Comparison of ENCODE assay signal across 8 mouse cellular contexts in genomic region chr4:59928347-59928746, GRCm38 (mm10). TPM values are rescaled to one million over a fixed set of nuclear protein-coding genes. Genes with fewer than 3 reads are reported as not detected.
DNase-seq lines count a peak whose midpoint lies in the region; ATAC-seq and TF ChIP-seq lines count a peak whose summit lies in the region.

No protein-coding gene starts in this region.

- H3K4me1 ChIP-seq in heart, embryonic 12.5 days (replicated peaks): peaks cover 5% of the 10 kb centered on the region
- no peaks in the 10 kb centered on the region for H3K4me1 ChIP-seq in intestine, embryonic 15.5 days (replicated peaks)
- H3K4me1 ChIP-seq in stomach, embryonic 14.5 days (ENCODE audit: control insufficient read depth, insufficient read depth, low read length): no peaks in the 10 kb centered on the region

- no peaks in the 10 kb centered on the region for H3K9me3 ChIP-seq in heart, embryonic 12.5 days (replicated peaks)
- no peaks in the 10 kb centered on the region for H3K9me3 ChIP-seq in intestine, embryonic 15.5 days
- H3K9me3 ChIP-seq in stomach, embryonic 14.5 days (ENCODE audit: control insufficient read depth, low read depth, low read length): no peaks in the 10 kb centered on the region

- no peaks in the 10 kb centered on the region for H3K36me3 ChIP-seq in heart, embryonic 12.5 days
- no peaks in the 10 kb centered on the region for H3K36me3 ChIP-seq in intestine, embryonic 15.5 days
- H3K36me3 ChIP-seq in stomach, embryonic 14.5 days (ENCODE audit: control insufficient read depth, insufficient read depth, low read length): no peaks in the 10 kb centered on the region

- H3K27me3 ChIP-seq in heart, embryonic 12.5 days (replicated peaks): no peaks in the 10 kb centered on the region
- no peaks in the 10 kb centered on the region for H3K27me3 ChIP-seq in intestine, embryonic 15.5 days (replicated peaks)
- H3K27me3 ChIP-seq in stomach, embryonic 14.5 days (ENCODE audit: control insufficient read depth, insufficient read depth, low read length): no peaks in the 10 kb centered on the region

- intact Hi-C loops in gastrocnemius, adult 2 months (cut with DNase I): loop anchor here (2.0 kb wide), 1 partner anchor 142 kb away; no protein-coding TSS in a partner anchor
- intact Hi-C loops in left cerebral cortex, postnatal 10 days (cut with DNase I): loop anchor here (2.0 kb wide), 1 partner anchor 144 kb away; no protein-coding TSS in a partner anchor

- WGBS in heart, embryonic 12.5 days: 18% methylated on average over 6 of the region's 6 CpGs
- WGBS in intestine, embryonic 15.5 days: 20% methylated on average over 6 of the region's 6 CpGs
- WGBS in stomach, embryonic 14.5 days: 21% methylated on average over 6 of the region's 6 CpGs

- TF ChIP-seq CTCF in gastrocnemius, adult 2 months (IDR thresholded peaks at IDR 0.05): peak; percentile 72

- no peak overlapping the region for H3K4me2 ChIP-seq in heart, embryonic 12.5 days
- H3K4me2 ChIP-seq in intestine, embryonic 15.5 days (replicated peaks): no peak overlapping the region
- no peak overlapping the region for H3K4me2 ChIP-seq in stomach, embryonic 14.5 days (replicated peaks; ENCODE audit: low read depth, low read length)

- H3K4me3 ChIP-seq in heart, embryonic 12.5 days: no peak overlapping the region
- H3K4me3 ChIP-seq in gastrocnemius, adult 2 months: no peak overlapping the region
- no peak overlapping the region for H3K4me3 ChIP-seq in intestine, embryonic 15.5 days (replicated peaks)
- H3K4me3 ChIP-seq in stomach, embryonic 14.5 days (ENCODE audit: low read depth, low read length): no peak overlapping the region

- H3K9ac ChIP-seq in heart, embryonic 12.5 days: no peak overlapping the region
- no peak overlapping the region for H3K9ac ChIP-seq in intestine, embryonic 15.5 days
- no peak overlapping the region for H3K9ac ChIP-seq in stomach, embryonic 14.5 days (replicated peaks; ENCODE audit: low read depth, low read length)

- no peak overlapping the region for H3K27ac ChIP-seq in heart, embryonic 12.5 days (ENCODE audit: poor library complexity, severe bottlenecking)
- no peak overlapping the region for H3K27ac ChIP-seq in gastrocnemius, adult 2 months
- H3K27ac ChIP-seq in intestine, embryonic 15.5 days: no peak overlapping the region
- H3K27ac ChIP-seq in stomach, embryonic 14.5 days (ENCODE audit: low read length): no peak overlapping the region

- no peak for ATAC-seq in heart, embryonic 12.5 days (ENCODE audit: insufficient number of reproducible peaks, low FRiP score)
- ATAC-seq in intestine, embryonic 15.5 days: peak; percentile 77
- peak; percentile 87 for ATAC-seq in monocyte, adult 5-6 weeks (replicated peaks; ENCODE audit: insufficient number of reproducible peaks, low FRiP score, low TSS enrichment, poor library complexity, severe bottlenecking)
- ATAC-seq in stomach, embryonic 14.5 days (ENCODE audit: insufficient number of reproducible peaks, insufficient read depth, low FRiP score, low read depth): peak; percentile 68; the same call in 1 of the 2 replicates

- DNase-seq in heart, adult 11 months: peak; percentile 92
- DNase-seq in cerebellum, adult 9-10 months: peak; percentile 79
- DNase-seq in gastrocnemius, adult 2 months: peak; percentile 57
- DNase-seq in left cerebral cortex, postnatal 10 days (ENCODE audit: extremely low spot score in 1 of 2, low spot score in 2 of 2): peak; percentile 52 to 79

RNA-seq across cellular contexts. Expression of gene Slc46a2, which starts 13.5 kb away (rescaled TPM):
- 0.09 TPM in 1 of 2 replicates, not detected in the other for polyA plus RNA-seq in heart, embryonic 12.5 days (2016; fragmentation: Nextera tagmentation; extraction: Ambion mirVana)
- total RNA-seq in gastrocnemius, adult 2 months (2021): not detected
- polyA plus RNA-seq in intestine, embryonic 15.5 days (2015; fragmentation: Nextera tagmentation; extraction: Ambion mirVana): not detected in 2 replicates
- total RNA-seq in left cerebral cortex, postnatal 10 days (2021): not detected
- total RNA-seq in monocyte, adult 5-6 weeks (2017): not detected in 3 replicates
- polyA plus RNA-seq in stomach, embryonic 14.5 days (2014; fragmentation: Nextera tagmentation; extraction: Ambion mirVana): 0.11 and 0.12 TPM in 2 replicates

RNA-seq across cellular contexts. Expression of gene Mup4, which starts 32.2 kb away (rescaled TPM):
- polyA plus RNA-seq in heart, embryonic 12.5 days (2016; fragmentation: Nextera tagmentation; extraction: Ambion mirVana): not detected in 2 replicates
- total RNA-seq in gastrocnemius, adult 2 months (2021): not detected
- polyA plus RNA-seq in intestine, embryonic 15.5 days (2015; fragmentation: Nextera tagmentation; extraction: Ambion mirVana): not detected in 2 replicates
- not detected for total RNA-seq in left cerebral cortex, postnatal 10 days (2021)
- total RNA-seq in monocyte, adult 5-6 weeks (2017): not detected in 3 replicates
- not detected in 2 replicates for polyA plus RNA-seq in stomach, embryonic 14.5 days (2014; fragmentation: Nextera tagmentation; extraction: Ambion mirVana)

RNA-seq across cellular contexts. Expression of gene Mup6, which starts 35.7 kb away (rescaled TPM):
- not detected in 2 replicates for polyA plus RNA-seq in heart, embryonic 12.5 days (2016; fragmentation: Nextera tagmentation; extraction: Ambion mirVana)
- total RNA-seq in gastrocnemius, adult 2 months (2021): not detected
- not detected in 2 replicates for polyA plus RNA-seq in intestine, embryonic 15.5 days (2015; fragmentation: Nextera tagmentation; extraction: Ambion mirVana)
- not detected for total RNA-seq in left cerebral cortex, postnatal 10 days (2021)
- not detected in 3 replicates for total RNA-seq in monocyte, adult 5-6 weeks (2017)
- not detected in 2 replicates for polyA plus RNA-seq in stomach, embryonic 14.5 days (2014; fragmentation: Nextera tagmentation; extraction: Ambion mirVana)
